Mouse (Mus musculus): ENCODE results near the gene Mtss1l.
"Not testable (repeated sequence)": the region's sequence is repeated elsewhere in the genome, so short reads cannot be mapped to it uniquely, and the experiment has no call there.

Mtss1l gene

GRCm38 (mm10) chr8:110776335-110776734 is 55.1 kb downstream of the Mtss1l start:
- DNase-seq (ENCODE audit: low spot score in 2 of 2) = no peak

- no peak for DNase-seq (ENCODE audit: low spot score in 2 of 2)
Observed at GRCm38 (mm10) chr8:110779924-110780718, 58.8 kb downstream of the Mtss1l start.

GRCm38 (mm10) chr8:110785366-110785765 is 64.1 kb downstream of the Mtss1l start:
- no peak for DNase-seq (ENCODE audit: low spot score in 2 of 2)

GRCm38 (mm10) chr8:110786501-110786900 is 65.2 kb downstream of the Mtss1l start:
- DNase-seq (ENCODE audit: low spot score in 2 of 2) = not testable (repeated sequence)

- no peak for DNase-seq (ENCODE audit: low spot score in 2 of 2)
Observed at GRCm38 (mm10) chr8:110786934-110787333, 65.7 kb downstream of the Mtss1l start.

GRCm38 (mm10) chr8:110787411-110787954 is 66.2 kb downstream of the Mtss1l start:
- no peak for DNase-seq (ENCODE audit: low spot score in 2 of 2)

- no peak for DNase-seq (ENCODE audit: low spot score in 2 of 2)
Observed at GRCm38 (mm10) chr8:110788981-110789380, 67.7 kb downstream of the Mtss1l start.

- no peak for DNase-seq (ENCODE audit: low spot score in 2 of 2)
Observed at GRCm38 (mm10) chr8:110789571-110789970, 68.3 kb downstream of the Mtss1l start.

- DNase-seq (ENCODE audit: low spot score in 2 of 2) = no peak
Observed at GRCm38 (mm10) chr8:110790270-110790669, 69.0 kb downstream of the Mtss1l start.

Measured in urinary bladder, adult 18-20 months (tissue).